In the genomic region with DNA sequence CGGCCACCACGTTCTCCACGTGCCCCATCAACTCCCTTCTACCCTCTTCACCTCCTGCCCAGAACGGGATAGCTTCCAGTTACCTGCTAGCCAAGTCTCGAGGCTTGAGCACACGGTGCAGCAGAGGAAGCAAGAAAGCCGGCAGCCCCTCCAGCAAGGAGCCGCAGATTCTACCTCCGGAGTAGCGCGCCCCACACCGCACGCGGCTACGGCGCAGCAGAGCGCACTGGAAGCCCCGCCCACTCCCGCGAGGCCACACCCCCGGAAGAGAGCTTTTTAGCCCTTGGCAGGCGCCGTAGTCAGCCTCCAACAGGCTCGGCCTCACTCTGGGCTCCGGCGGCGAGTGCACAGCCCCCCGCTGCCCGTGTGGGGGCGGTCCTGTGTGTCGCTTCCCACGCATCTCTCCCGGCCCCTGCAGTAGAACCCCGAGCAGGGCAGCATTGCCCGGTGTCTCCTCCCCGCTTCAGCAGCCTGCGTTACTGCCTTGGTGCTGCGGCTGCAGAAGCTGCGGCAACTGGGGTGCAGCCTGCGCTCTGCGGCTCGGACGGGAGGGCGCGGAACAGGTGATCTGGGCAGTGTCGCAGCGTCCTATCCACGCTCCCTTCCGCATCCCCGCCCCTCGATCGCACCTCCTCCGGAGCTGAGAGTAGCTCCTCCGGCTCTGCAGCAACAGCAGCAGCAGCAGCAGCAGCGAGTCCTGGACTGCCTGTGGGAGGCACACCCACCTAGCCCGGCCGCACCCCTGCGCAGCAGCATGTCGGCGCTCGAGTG, we compare ENCODE assay signal across 8 mouse cellular contexts. TPM values are rescaled to one million over a fixed set of nuclear protein-coding genes. Genes with fewer than 3 reads are reported as not detected.
A peak's percentile ranks its signal among the peaks of the same experiment; 100 is the strongest.
DNase-seq lines count a peak whose midpoint lies in the region; ATAC-seq lines count a peak whose summit lies in the region.

Gene Polr3g (minus strand): TSS at position 239 of the 771 bp plus-strand sequence.
Gene Mblac2 (plus strand): TSS at position 567 of the 771 bp plus-strand sequence.

- H3K27ac ChIP-seq in hindbrain, embryonic 11.5 days (ENCODE audit: low read depth, low read length) = peak within 1 kb of the TSS; percentile 73

- H3K9me3 ChIP-seq in hindbrain, embryonic 11.5 days (ENCODE audit: control insufficient read depth, low read length) = no peaks in the 10 kb centered on the region

- peak; percentile 97 for ATAC-seq in hindbrain, embryonic 11.5 days (ENCODE audit: low FRiP score)

- 0% methylated on average over 58 of the region's 61 CpGs for WGBS in hindbrain, embryonic 11.5 days

- 0 out of 2 replicates have a peak, but pooled peaks cover 2% of the 10 kb centered on the region for H3K4me1 ChIP-seq in hindbrain, embryonic 11.5 days (replicated peaks; ENCODE audit: control insufficient read depth, insufficient read depth, low read length)

- peak within 1 kb of the TSS; percentile 61 for H3K9ac ChIP-seq in hindbrain, embryonic 11.5 days (ENCODE audit: low read depth, low read length)

- peak within 1 kb of the TSS; percentile 93 for H3K4me2 ChIP-seq in hindbrain, embryonic 11.5 days (replicated peaks; ENCODE audit: low read depth, low read length)

- H3K36me3 ChIP-seq in hindbrain, embryonic 11.5 days (ENCODE audit: control insufficient read depth, insufficient read depth, low read length) = no peaks in the 10 kb centered on the region

- peak within 1 kb of the TSS; percentile 83 for H3K4me3 ChIP-seq in hindbrain, embryonic 11.5 days (ENCODE audit: low read depth, low read length)

- H3K27me3 ChIP-seq in hindbrain, embryonic 11.5 days (ENCODE audit: control insufficient read depth, insufficient read depth, low read length) = no peaks in the 10 kb centered on the region

- DNase-seq in Muller cell, postnatal 12 days (ENCODE audit: inconsistent ontology term) = peak; percentile 95
- peak; percentile 95 for DNase-seq in cerebellum, adult 9-11 months
- peak; percentile 82 to 97 for DNase-seq in frontal cortex, adult 2 months (ENCODE audit: extremely low spot score in 1 of 2, low spot score in 1 of 2)
- peak; percentile 98 for DNase-seq in hindbrain, embryonic 11.5 days (ENCODE audit: low spot score)
- peak; percentile 96 to 98 for DNase-seq in layer of hippocampus, postnatal 10 days (ENCODE audit: low spot score in 2 of 2)
- DNase-seq in lung, postnatal 10 days = peak; percentile 97
- DNase-seq in ovary, postnatal 36 days (ENCODE audit: low spot score) = peak; percentile 97
- DNase-seq in thymus, postnatal 25 days = peak; percentile 99

RNA-seq across cellular contexts. Expression of gene Polr3g, which starts in this region (rescaled TPM):
- polyA plus RNA-seq in frontal cortex, adult 2 months (2012; rRNA removed) = 5.6 and 5.7 TPM in 2 replicates
- polyA plus RNA-seq in hindbrain, embryonic 11.5 days (2014; fragmentation: Nextera tagmentation; extraction: Ambion mirVana) = 10.7 and 12.8 TPM in 2 replicates
- total RNA-seq in layer of hippocampus, postnatal 10 days (2021) = 1 to 10 TPM; 3.0 to 3.8 TPM

RNA-seq across cellular contexts. Expression of gene Mblac2, which starts in this region (rescaled TPM):
- polyA plus RNA-seq in frontal cortex, adult 2 months (2012; rRNA removed) = 20.2 and 23.3 TPM in 2 replicates
- 8.7 and 8.8 TPM in 2 replicates for polyA plus RNA-seq in hindbrain, embryonic 11.5 days (2014; fragmentation: Nextera tagmentation; extraction: Ambion mirVana)
- total RNA-seq in layer of hippocampus, postnatal 10 days (2021) = 10 to 100 TPM; 34.3 to 36.5 TPM

Comparison
In these comparisons a context has a peak if more than half of its experiments do, and no peak if none do; other contexts are left out.
1. Peak in every context shown above with its lines: DNase-seq, ATAC-seq, H3K4me3 ChIP-seq and H3K27ac ChIP-seq.